Mouse (Mus musculus) adipose tissue, adult 10 weeks (tissue): Measurements from ENCODE around the gene Trpm7. TPM values are rescaled to one million over a fixed set of nuclear protein-coding genes. Genes with fewer than 3 reads are reported as not detected.

Experiments used
- polyA plus RNA-seq: library from polyadenylated mRNA; stranded (reverse); fragments of 350-450 nt; fragmentation: Illumina TruSeq; extraction: RNeasy Lipid Tissue Mini Kit (QIAGEN cat#74804); gene quantifications from one replicate; pipeline ENCODE4 v1.2.3, GENCODE M21; 2014; ENCODE audit warnings: low read depth, low replicate concordance

Gene Trpm7
- polyA plus RNA-seq, result 35.0 TPM

DNA sequence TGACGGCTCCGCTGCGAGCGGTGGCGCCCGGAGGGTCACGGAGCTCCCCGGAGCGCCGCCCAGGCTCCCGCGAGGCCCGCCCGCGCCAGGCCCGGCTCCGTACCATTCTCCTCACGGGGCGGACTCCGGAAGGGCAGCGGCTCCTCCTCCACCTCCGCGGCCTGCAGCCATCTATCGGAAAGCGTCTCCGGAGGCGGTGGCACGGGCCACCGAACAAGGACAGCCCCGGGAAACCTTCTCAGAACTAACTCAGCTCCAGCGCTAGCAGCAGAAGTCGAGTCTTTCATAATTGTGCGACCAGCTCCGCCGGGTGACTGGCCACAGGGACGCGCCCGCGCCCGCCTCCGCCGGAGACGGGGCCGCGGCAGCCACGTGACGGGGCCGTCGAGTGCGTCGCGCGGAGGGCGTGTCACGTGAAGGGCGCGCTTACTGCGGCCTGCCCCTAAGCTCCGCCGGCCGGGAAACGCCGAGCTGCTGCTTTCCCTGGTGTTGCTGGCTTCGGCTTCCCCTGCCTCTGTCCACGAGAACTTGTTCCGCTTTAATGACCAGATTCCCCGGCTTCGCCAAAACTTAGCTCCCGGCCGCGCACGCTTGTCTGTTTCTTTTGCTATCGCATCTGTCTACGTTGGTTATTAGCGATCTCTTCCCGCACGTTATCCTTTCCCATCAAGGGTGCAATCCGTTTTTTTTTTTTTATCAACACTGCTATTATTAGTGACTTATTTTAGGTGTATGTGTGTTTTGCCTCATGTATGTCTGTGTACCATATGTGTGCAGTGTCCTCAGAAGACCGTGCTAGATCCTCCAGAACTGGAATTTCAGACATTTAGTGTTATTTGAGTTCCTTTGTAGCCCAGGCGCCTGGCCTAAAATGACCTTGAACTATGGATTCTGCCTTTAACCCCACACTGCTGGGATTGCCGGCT, at the start of gene Trpm7:
Gene Trpm7 (minus strand): TSS at position 360 of the 926 bp plus-strand sequence.

DNA sequence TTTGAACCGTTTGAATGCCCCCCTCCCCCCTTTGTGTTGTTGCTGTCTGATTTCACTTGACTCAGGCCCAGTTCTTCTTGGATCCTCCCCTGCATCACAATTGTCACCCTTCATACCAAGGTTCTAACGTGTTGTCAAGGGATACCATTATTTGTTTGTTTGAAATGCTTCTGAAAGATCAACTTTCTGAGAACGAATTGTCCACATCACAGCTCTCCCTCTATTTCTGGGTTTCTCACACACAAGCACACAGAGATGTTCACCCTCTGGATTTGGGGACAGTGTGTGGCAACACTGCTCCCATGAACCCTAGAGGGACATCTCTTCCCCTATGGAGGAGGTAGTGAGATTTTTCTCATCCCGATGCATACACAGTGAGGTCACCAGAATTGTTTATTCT, 92.7 kb downstream of the Trpm7 start, which contains the start of gene Usp50:
Gene Usp50 (minus strand): TSS at position 101 of the 400 bp plus-strand sequence.

Other genes with a start within 250 kb of the Trpm7 start
- gene Gabpb1, start 199.9 kb downstream of the Trpm7 start, polyA plus RNA-seq, result 13.0 TPM
- 42.4 TPM for gene Usp8, start 168.9 kb downstream of the Trpm7 start, polyA plus RNA-seq
- 4.9 TPM for gene Usp50, start 92.8 kb downstream of the Trpm7 start, polyA plus RNA-seq
- 25.9 TPM for gene Sppl2a, start 57.0 kb upstream of the Trpm7 start, polyA plus RNA-seq
- gene Ap4e1, start 132.5 kb upstream of the Trpm7 start, polyA plus RNA-seq, result 8.2 TPM
- gene Blvra, start 194.4 kb upstream of the Trpm7 start, polyA plus RNA-seq, result 26.0 TPM